Mouse (Mus musculus): ENCODE results near the gene Ess2.

Ess2 gene

DNA sequence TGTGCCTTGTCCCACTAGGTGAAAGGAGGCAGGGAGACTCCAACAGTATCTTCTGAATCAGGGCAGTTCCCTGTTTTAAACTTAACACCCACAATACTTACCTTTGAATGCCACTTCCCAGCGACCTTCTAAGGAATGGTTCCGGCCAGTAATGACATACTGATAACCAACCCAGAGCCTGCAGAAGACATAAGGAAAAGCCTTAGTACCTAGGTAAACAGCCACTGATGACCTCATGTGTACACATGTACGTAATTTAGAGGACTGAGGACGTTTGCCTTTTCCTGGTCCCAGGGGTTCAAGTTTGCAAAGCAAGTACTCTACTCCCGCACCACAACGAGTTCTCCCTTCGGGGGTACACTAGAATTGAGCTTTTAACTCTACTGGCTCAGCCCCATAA lies 54.0 kb downstream of the Ess2 start:
- no peak for DNase-seq (ENCODE audit: extremely low read depth, low read depth, low spot score)

- DNase-seq (ENCODE audit: extremely low read depth, low read depth, low spot score): no peak
These were observed 57.9 kb downstream of the Ess2 start for GRCm38 (mm10) chr16:17853263-17853662.

DNA sequence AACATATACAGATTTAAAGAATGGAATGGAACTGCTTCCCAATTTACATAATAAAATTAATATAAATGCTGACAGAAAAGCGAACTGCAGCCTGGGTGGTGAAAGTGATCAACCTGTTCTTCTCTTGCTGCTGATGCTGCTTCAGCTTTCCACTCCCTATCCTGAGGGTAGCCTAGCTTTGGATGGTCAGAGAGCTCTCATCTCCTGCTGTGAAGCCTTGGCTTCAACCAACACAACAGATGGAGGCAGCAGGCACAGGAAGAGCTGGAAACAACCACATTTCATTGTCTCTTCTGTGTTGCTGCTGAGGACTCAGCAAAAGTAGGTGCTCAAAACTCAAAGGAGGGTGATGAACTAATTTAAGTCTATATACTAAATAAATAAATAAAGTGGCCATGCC lies 59.3 kb downstream of the Ess2 start:
- DNase-seq (ENCODE audit: extremely low read depth, low read depth, low spot score): no peak

DNA sequence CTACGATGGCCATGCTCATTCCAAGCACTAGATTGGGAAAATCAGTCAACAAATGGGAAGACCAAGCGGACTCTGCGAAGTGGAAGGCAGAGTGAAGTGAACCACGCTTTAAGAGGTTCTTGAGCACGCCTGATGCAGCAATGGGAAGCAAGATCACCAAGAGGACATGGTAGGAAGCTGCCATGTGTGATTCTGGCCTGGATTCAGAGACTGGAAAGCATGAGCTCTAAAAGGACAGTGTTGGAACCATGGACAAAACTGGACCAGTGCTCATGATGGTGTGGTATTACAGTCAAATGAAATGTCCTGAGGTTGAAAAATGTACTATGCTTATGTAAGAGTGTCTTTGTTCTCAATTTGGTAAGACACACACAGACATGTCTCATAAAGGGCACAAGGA lies 59.8 kb downstream of the Ess2 start:
- DNase-seq (ENCODE audit: extremely low read depth, low read depth, low spot score): no peak
